Mouse (Mus musculus): ENCODE results near the gene Il18r1. TPM values are rescaled to one million over a fixed set of nuclear protein-coding genes. Genes with fewer than 3 reads are reported as not detected.

Il18r1 gene
- under 1 TPM; 0.06 to 0.08 TPM for total RNA-seq (2021)
- long read RNA-seq, experiment 1 = 0 reads
- long read RNA-seq, experiment 2 = 0 reads

DNA sequence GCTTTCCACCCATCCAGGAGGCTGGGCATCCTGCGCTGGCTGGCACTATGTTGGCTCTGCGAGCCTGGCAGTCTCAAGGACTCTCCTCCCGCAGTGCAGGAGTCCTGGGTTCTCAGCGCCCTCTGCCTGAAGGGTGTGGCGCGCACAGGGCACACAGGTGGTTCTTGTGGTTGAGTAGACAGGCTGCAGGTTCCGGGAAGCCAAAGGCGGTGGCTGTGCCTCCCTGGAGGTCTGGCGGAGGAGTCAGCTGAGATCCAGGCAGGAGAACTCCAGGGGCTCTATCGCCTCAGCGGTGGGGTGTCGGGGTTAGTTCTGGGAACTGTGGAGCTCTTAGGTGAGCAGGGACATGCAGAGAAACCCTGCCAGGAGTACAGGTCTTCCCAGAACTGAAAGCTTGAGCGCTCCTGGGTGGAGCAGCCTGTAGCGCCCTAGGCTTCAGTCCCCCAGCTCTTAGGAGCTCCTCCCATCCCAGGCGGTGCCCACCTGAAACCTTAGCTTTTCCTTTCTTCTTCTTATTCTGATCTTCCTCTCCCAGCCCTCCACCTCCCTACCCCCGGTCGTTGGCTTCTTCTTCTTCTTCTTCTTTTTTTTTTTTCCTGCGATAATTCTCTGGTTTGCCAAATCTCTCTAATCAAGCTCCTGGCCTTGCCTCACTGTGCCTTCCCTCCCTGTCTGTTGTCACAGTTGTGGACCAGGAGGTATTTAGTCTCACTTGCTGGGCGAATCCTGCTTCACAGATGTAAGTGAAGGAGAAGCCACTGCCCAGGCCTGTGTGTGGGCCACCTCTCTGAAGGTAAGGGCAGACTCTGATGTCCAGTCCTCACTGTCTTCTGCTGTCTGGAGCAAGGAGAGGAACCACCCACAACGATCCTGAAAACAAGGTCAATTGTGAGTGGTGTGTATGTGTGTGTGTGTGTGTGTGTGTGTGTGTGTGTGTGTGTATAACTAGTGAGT is at the start of gene Il18r1:
Il18r1 (plus strand) TSS at position 76 of the 954 bp plus-strand sequence.
- H3K4me3 ChIP-seq = no peak within 1 kb of the TSS
- intact Hi-C loops (cut with DNase I) = no loop called here
- TF ChIP-seq CTCF (IDR thresholded peaks at IDR 0.05) = no peak
- H3K27ac ChIP-seq = no peak within 1 kb of the TSS
- no peak for DNase-seq

DNA sequence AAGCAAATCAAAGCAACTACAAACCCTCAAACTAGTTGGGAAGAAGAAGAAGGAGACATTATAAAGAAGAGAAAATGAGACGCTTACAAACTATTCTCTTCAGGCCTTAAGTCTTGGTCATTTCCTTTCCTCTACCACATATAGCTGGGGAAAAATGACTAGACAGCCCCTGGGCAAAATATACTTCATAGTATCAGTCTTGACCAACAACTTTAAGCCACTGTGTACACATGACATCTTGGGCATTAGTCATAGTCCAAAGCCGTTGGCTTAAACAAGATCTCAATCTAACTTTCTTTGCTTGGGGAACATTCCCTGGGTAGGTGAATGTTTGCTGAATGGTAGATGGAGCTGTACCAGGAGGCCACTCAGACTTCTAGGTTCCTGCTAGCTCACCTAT is 48.3 kb upstream of the Il18r1 start:
- H3K27ac ChIP-seq = no peak overlapping the region
- H3K4me3 ChIP-seq = no peak overlapping the region
- no peak for TF ChIP-seq CTCF (IDR thresholded peaks at IDR 0.05)
- intact Hi-C loops (cut with DNase I) = no loop called here
- DNase-seq = no peak

DNA sequence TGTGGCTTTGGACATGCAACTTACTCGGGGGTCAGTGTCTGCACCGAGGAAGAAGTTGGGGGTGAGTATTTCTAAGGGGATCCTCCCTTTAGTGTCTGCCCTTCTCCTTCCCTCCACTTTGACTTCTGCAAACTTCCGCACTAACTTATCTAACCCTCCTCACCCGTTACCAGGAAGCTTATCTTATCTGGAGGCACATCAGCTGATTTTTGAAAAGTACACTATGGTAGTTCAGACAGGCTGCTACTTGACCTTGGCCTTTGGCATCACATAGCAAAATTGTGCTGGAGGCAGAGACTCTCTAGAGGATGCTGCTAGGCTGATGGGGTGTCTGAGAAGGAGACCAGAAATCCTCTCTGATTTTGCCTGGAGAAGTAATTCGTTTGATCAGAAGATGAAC is 46.8 kb upstream of the Il18r1 start:
- Histone ChIP-seq H3K27ac (no peak overlapping the region), H3K4me3 (no peak overlapping the region)
- intact Hi-C loops (cut with DNase I) = no loop called here
- no peak for TF ChIP-seq CTCF (IDR thresholded peaks at IDR 0.05)
- no peak for DNase-seq

DNA sequence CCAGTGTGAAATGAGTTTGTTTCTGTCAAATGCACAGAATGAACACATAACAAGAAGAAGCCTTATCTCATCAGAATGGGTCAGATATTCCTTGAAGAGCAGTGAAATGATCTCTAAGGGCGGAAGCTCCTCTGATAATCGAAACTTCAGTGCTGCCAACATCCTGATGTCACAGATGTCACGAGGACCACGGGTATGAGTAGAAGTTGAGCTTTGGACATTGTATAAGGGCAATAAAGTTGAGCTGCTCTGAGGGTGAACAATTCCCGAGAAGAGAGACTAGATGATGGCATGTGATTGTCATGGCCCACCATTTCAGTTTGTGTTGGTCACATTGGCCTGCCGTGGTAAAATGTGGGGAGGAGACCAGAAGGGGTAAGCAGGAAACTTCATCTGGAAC is 41.5 kb upstream of the Il18r1 start:
- intact Hi-C loops (cut with DNase I) = no loop called here
- no peak for TF ChIP-seq CTCF (IDR thresholded peaks at IDR 0.05)
- DNase-seq = no peak
- Histone ChIP-seq H3K27ac (no peak overlapping the region), H3K4me3 (no peak overlapping the region)

DNA sequence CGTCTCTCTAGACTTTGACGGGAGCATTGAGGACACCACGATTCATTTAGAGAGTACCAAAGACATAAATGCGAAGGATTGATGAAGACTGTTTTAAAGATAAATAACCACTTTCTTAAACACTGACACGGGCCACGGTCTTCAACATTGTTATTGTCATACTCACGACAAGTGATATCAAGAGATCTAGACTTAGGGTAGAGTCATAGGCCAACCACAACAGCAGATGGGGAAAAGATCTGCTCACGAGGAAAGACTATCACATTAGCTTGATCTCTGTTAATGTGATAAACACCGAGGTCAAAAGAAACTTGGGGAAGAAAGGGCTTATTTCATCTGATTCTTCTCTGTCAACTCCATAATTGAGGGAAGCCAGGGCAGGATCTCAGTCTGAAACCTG is 38.1 kb upstream of the Il18r1 start:
- no peak for TF ChIP-seq CTCF (IDR thresholded peaks at IDR 0.05)
- Histone ChIP-seq H3K4me3 (no peak overlapping the region), H3K27ac (no peak overlapping the region)
- intact Hi-C loops (cut with DNase I) = no loop called here
- DNase-seq = no peak

DNA sequence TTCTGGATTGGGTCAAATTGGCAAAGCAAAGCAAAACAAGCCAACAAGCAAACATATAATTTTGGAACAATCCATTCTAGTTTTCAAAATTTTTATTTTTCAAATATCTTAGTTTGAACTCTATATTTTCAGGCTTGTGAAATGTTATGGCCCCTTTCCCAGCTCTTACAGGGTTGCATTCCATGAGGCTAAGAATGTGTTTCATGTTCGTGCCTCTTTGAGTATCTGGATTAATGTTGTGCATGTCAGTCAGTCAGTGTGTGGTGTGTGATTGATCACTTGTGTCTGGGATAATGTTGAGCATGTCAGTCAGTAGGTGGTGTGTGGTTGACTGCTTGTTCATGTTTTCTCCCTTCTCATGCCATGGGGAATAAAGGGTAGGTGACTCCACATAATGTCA is 37.5 kb upstream of the Il18r1 start:
- no peak for TF ChIP-seq CTCF (IDR thresholded peaks at IDR 0.05)
- intact Hi-C loops (cut with DNase I) = no loop called here
- DNase-seq = no peak
- Histone ChIP-seq H3K27ac (no peak overlapping the region), H3K4me3 (no peak overlapping the region)

DNA sequence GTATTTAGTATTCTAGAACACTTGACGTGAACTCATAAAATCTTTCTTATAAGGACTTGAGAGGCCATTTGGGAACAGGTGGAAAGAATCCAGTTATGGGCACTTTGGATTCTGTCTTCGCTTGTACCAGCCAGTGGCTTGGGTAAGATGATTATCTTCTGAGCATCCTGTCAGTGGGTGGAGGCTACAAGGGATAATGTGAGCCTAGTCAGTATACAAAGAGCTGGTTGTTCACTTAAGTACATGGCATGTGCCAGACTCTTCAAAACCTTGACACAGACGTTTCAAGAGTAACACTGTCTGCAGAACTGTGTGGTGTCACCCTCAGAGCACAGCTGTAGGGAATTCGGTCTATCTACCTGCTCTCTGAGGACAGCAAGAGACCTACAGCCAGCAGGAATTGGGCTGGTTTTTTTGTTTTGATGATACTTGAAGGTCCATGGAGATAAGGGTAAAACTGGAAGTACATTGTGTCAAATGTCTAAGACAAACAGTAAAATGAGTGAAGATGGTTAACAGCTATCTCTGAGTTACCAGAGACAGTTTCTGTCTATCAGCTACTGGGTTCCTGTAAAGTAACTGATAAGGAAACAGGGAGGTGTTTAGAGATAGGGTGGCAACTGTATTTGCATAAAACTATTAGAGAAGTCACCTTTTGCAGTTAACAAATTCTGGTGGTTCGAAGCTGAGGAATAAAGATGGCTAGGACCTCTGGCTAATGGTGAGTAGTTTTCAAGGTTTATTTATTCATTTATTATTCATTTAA is 36.3 kb upstream of the Il18r1 start, which contains the start of gene Il1rl1:
Il1rl1 (plus strand) TSS at position 661 of the 766 bp plus-strand sequence.
- Histone ChIP-seq H3K27ac (no peak within 1 kb of the TSS), H3K4me3 (no peak within 1 kb of the TSS)
- intact Hi-C loops (cut with DNase I) = no loop called here
- no peak for TF ChIP-seq CTCF (IDR thresholded peaks at IDR 0.05)
- no peak for DNase-seq

DNA sequence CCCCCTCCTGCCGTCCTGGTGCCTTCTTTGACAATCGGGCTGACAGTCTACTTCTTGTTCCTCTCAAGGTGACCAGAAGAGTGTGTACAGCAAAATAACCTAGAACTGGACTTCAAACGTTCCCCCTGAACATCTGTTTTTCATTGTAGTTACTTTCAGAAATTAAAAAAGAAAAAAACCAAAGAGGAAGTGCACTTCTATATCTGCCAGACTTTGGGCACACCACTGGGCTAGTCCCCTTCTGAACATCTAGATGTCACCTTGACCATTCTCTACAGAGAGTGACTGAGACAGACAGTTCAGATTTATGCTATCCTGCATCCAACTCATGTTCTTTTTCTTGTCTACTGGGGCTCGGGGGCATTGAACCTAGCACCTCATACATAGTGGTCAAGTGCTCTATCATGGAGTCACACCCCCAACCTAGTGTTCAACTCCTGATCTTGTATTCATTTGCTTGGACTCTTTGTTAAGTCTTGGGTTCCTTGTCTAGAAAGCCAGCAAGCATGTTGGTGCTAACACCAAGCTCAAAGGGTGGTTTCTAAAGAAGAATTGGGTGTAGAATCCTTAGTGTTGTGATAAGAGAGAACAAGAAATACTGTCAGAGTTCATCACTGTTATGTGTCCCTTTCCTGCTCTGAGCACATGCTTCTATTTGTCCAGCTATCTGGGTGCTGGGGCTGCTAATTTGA is 35.1 kb upstream of the Il18r1 start:
- no peak for DNase-seq
- no peak for TF ChIP-seq CTCF (IDR thresholded peaks at IDR 0.05)
- Histone ChIP-seq H3K4me3 (no peak overlapping the region), H3K27ac (no peak overlapping the region)
- intact Hi-C loops (cut with DNase I) = no loop called here

DNA sequence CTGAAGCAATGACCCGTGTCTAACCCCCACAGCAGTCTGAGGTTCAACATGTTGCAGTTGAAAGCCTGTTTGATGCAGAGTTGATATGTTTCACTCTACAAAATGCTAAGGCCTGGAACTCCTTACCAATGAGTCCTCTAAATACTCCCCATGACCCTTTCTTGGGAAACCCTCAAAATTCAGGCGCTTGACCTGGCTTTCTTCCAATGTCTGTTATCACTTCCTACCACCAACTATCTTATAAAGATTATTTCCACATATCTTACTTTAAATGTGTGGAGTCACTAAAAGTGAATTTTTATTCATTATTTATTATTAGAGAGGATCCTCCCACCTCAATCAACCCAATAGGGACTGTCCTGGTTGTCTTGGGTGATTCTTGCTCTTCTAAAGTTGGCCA is 33.2 kb upstream of the Il18r1 start:
- TF ChIP-seq CTCF (IDR thresholded peaks at IDR 0.05) = no peak
- Histone ChIP-seq H3K4me3 (no peak overlapping the region), H3K27ac (no peak overlapping the region)
- intact Hi-C loops (cut with DNase I) = no loop called here
- no peak for DNase-seq

DNA sequence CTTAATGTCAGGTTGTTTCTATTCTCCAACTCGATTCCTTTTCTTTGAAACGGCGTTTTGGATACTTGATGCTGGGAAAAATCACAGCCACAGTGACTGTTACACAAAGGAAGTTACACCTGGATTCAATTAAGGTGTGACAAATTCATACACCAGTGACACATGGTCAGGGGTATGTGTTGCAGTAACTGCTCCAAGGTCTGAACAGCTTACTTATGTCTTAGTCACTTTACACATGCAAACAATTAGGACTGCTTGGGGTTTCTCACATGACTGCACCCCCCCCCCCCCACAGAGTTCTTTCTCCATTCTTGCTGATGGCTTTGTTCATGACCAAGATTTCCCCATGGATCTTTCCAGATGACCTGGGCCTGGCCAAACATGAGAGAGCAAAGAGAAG is 29.4 kb upstream of the Il18r1 start:
- intact Hi-C loops (cut with DNase I) = no loop called here
- no peak for DNase-seq
- H3K27ac ChIP-seq = no peak overlapping the region
- no peak overlapping the region for H3K4me3 ChIP-seq
- no peak for TF ChIP-seq CTCF (IDR thresholded peaks at IDR 0.05)

DNA sequence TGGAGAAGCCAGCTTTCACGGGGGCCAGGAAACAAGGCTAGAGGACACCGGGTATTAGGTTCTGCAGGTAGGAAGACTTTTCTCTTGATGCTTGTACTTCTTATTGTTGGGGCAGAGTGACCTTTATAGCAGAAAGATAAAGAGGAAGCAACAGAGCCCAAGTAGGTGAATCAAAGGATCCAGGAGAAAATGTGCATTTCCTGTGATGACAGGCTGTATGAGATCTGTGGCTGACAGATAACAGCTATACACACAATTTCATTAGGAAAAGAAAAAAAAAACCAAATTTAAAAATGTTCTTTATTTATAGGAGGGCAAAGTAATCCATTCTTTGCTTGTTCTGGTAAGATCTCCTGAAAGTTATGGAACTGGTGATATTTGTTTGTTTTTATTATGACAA is 28.0 kb upstream of the Il18r1 start:
- TF ChIP-seq CTCF (IDR thresholded peaks at IDR 0.05) = no peak
- DNase-seq = no peak
- intact Hi-C loops (cut with DNase I) = no loop called here
- no peak overlapping the region for H3K4me3 ChIP-seq
- no peak overlapping the region for H3K27ac ChIP-seq

DNA sequence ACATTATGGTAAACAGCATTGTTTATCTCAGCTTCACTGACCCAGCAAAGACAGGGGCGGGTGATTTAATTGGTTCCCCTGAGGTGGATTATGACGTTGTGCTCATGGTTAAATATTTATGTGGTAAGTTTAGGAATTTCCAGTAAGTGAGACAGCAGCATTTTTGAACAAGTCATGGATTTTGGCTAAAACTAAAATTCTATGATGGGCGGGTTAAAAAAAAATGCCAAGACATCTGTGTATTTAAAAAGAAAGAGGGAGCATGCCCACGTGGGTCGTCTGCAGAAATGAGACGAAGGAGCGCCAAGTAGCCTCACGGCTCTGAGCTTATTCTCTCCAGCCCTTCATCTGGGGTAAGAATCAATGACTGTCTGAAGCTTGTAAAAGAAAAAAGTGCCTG is 25.8 kb upstream of the Il18r1 start:
- intact Hi-C loops (cut with DNase I) = no loop called here
- TF ChIP-seq CTCF (IDR thresholded peaks at IDR 0.05) = no peak
- Histone ChIP-seq H3K27ac (no peak overlapping the region), H3K4me3 (no peak overlapping the region)
- no peak for DNase-seq

DNA sequence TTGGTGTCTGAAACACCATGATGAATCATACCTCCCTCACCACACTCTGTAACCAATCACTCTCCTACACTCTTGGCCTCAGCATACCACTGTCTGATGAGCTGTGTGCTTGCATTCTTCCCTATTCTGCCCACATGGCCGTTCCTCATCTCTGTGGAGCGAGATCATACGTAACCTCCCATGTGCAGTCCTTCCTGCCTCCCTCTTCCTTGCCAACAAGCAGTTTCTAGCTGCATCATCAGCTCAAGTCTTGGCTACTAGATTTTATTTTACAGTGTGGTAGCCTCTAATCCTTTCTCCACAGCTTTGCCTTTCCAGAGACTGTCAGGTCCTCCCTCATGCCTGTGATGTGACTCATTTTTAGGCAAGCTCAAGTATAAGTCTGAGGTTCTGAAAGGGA is 20.6 kb upstream of the Il18r1 start:
- no peak for DNase-seq
- Histone ChIP-seq H3K4me3 (no peak overlapping the region), H3K27ac (no peak overlapping the region)
- intact Hi-C loops (cut with DNase I) = no loop called here
- TF ChIP-seq CTCF (IDR thresholded peaks at IDR 0.05) = no peak

Data from gastrocnemius, adult 2 months (tissue).